Mouse (Mus musculus): ENCODE data around the gene Phkb. TPM values are rescaled to one million over a fixed set of nuclear protein-coding genes. Genes with fewer than 3 reads are reported as not detected.

Phkb gene
- total RNA-seq, 2 experiments from 2014 or later: 29.1 to 31.4 TPM

DNA sequence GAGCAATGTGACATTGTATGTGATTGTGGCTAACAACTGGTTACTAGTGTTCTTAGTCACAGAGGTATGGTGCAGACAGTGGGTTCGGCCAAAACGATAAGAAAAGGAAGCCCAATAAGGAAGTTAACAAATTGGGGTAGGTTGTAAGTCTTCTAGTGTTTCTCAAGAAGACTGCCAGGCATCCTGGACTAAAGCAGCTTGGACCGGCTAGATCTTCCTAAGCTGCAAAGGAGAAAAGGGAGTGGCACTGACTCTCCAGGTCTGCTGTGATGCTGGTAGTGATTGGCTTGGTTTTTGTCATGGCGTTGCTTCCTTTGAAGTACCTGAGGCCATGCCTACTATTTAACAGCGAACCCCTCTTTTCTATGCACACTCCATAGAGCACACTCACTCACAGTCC is 95.4 kb downstream of the Phkb start:
- DNase-seq (ENCODE audit: low spot score in 2 of 2): no peak

GRCm38 (mm10) chr8:85937343-85937742 is 96.6 kb downstream of the Phkb start:
- no peak for DNase-seq (ENCODE audit: low spot score in 2 of 2)

- no peak for DNase-seq (ENCODE audit: low spot score in 2 of 2)
These were observed 104.1 kb downstream of the Phkb start for GRCm38 (mm10) chr8:85944820-85945219.

DNA sequence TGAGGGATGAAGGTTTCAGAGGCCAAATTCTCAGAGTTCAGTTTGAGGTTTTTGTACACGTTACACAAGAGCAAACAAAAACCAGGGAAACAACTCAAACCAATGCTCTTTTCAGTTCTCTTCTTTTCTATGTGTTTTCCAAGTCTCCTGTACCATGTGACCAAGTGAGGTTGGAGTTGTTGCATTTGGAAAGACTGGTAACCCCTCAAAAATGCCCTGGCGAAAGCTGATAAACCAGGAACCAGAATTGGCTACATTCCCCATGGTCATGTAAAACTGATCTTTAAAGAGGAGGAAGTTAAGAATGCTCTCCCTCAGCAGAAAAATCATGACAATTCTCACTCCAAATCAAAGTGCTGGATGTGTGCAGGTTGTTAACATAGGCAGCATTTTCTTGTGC is 117.6 kb downstream of the Phkb start:
- DNase-seq (ENCODE audit: low spot score in 2 of 2): no peak

- DNase-seq (ENCODE audit: low spot score in 2 of 2): no peak
These were observed 119.1 kb downstream of the Phkb start for GRCm38 (mm10) chr8:85959880-85960279.

GRCm38 (mm10) chr8:85977588-85978077 is 136.9 kb downstream of the Phkb start:
- no peak for DNase-seq (ENCODE audit: low spot score in 2 of 2)

DNA sequence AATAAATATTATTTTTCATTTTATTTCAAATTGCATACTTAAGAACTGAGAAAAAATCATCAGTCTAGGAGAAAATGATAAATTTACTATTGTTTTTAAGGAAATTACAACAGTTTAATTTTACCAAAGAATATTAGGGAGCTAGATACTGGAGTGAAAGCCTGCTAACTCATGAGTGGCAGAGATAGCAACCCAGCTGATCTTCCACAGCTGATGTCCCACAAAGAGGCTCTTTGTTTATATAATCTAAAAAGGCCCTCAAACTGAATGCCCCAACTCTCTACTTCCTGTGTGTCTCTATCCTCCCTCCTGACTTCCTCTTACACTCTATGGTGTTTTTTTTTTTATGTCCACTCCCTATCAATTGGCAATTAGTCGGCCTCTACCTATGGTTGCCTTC is 152.2 kb downstream of the Phkb start:
- no peak for DNase-seq (ENCODE audit: low spot score in 2 of 2)

GRCm38 (mm10) chr8:85993661-85994060 is 152.9 kb downstream of the Phkb start:
- DNase-seq (ENCODE audit: low spot score in 2 of 2): no peak

GRCm38 (mm10) chr8:85995971-85996370 is 155.2 kb downstream of the Phkb start:
- no peak for DNase-seq (ENCODE audit: low spot score in 2 of 2)

GRCm38 (mm10) chr8:86006485-86006884 is 165.7 kb downstream of the Phkb start:
- no peak for DNase-seq (ENCODE audit: low spot score in 2 of 2)

- DNase-seq (ENCODE audit: low spot score in 2 of 2): no peak
These were observed 176.0 kb downstream of the Phkb start for GRCm38 (mm10) chr8:86016806-86017205.

DNA sequence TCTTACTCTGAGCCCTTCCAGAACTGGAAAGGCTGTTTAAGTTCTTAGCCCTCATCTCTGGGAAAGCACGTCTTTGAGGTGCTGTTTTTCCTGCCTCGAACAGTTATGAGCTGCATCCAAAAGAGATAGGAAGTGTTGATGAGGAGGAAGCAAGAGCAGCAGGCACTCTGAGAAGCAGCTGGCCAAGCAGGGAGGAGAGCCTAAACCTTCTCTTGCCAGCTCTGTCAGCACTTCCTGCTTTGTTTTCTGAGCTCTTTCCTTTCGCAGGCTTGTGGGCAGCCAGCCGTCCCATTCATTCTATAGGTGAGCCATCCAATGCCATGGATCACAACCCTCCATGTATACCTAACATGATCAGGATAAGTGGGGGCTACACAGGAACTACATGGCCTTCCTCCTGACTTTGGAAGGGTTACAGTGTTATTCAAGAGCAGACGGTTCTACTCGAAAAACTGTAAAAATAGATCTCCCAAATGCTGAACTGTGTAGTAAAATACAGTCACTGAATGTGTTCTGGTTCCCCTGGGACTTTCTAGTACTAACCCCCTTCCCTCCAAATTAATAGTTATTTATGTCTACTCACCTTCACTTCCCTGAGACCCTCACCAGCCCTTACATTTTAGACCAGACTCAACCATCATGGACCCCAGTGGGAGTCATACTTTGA is 188.0 kb downstream of the Phkb start:
- peak; percentile 56 to 77 for DNase-seq (ENCODE audit: low spot score in 2 of 2)

DNA sequence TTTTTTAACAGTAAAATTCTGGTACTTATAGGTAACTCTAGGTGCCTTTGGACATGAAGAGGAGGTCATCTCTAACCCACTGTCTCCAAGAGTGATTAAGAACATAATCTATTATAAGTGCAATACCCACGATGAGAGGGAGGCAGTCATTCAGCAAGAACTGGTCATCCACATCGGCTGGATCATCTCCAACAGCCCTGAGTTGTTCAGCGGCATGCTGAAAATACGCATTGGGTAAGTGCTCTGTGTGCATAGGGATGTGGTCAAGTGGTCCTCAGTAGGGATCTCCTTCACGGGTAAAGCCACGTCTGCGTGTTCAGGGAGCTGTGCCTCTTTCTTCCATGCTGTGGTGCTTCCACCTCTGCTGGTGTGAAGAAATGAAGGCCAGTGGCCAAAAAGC is 188.7 kb downstream of the Phkb start:
- no peak for DNase-seq (ENCODE audit: low spot score in 2 of 2)

GRCm38 (mm10) chr8:86034662-86035365 is 194.1 kb downstream of the Phkb start:
- DNase-seq (ENCODE audit: low spot score in 2 of 2): no peak

DNA sequence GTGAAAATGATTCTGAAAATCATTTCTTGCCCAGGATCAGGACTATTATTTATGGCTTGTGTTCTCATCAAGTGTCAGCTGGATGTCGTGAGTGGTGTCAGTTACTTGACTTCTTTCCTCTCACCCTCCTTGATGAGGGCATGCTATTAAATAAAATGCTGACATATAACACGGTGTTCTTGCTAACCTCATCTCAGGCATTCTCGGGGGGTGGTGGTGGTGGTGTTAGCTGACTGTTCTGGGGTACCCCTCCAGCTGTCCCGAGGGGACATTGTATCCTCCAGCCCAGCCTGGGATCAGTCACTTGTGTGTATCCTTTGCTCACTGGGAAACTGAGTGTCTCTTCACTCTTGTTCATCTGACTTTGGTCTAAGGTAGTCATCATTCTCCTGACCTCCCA is 194.6 kb downstream of the Phkb start:
- DNase-seq (ENCODE audit: low spot score in 2 of 2): no peak

DNA sequence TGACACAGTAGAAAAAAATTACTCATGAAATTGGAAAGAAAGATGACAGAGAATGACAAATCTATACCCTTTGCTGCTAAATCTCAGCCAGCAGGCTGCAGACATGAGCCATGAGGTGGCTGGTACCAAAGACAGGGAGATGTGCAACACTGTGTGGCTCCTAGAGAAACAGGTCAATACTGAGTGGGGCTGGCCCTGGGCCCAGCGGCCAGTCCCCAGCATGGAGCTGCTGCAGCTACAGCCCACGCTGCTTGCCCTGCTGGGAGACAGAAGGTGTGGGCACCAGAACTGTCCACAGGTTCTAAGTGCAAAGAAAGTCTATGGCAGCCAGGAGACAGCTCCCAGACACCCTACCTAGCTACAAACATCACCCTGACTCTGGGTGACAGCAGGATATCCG is 197.7 kb downstream of the Phkb start:
- DNase-seq (ENCODE audit: low spot score in 2 of 2): no peak

DNA sequence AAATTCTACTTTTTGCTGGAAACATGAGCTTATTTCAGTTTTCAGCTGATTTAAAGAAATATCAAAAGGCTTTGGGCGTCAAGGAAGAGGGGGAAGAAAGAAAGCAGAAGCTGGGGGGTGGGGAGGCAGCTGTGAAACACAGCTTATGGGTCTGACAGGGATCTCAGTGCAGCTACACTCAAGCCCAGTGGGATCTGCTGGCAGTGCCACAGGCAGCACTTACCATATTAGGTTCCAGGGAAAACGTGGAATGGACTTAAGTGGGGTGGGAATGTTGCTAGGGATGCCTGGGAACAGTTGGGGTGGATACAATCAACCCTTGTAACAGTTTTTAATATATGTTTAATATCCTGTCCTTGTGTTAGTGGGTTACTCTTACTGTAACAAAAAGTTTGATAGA is 201.3 kb downstream of the Phkb start:
- DNase-seq (ENCODE audit: low spot score in 2 of 2): no peak

- no peak for DNase-seq (ENCODE audit: low spot score in 2 of 2)
These were observed 210.1 kb downstream of the Phkb start for GRCm38 (mm10) chr8:86050882-86051281.

DNA sequence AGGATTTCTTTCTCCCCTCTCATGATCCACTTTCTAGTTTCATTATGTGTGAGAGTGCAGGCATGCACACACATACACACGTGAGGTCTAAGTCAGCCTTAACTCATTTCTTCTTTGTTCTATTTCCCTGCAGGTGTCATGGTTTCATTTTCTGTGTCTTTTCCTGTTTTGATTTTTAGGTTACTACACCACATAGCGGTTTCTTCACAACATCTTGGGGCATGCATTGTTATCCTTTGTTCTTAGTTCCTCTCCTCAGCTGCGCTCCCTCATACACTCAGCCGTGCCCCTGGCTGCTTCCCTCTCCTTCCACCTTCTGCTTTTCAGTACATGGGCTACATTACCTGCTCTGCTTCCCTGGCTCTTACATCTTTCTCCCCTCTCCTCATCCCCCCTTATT is 211.2 kb downstream of the Phkb start:
- no peak for DNase-seq (ENCODE audit: low spot score in 2 of 2)

- no peak for DNase-seq (ENCODE audit: low spot score in 2 of 2)
These were observed 217.9 kb downstream of the Phkb start for GRCm38 (mm10) chr8:86058618-86059017.

DNA sequence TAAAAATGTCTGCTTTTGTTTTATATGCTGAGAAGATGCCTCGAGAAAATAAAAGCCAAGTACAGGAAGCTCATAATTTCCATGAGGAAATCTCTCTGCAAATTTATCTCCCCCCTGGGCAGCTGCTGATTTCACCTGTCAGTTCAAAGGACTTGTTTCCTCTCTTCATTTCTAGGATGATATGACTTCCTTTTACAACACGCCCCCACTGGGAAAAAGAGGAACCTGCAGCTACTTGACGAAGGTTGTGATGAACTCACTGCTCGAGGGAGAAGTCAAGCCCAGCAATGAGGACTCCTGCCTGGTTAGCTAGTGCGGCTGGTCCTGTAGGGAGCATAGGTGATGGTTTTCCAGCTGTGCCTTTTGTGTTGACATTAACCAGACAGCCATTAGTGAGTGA is 218.4 kb downstream of the Phkb start:
- no peak for DNase-seq (ENCODE audit: low spot score in 2 of 2)

GRCm38 (mm10) chr8:86063411-86063810 is 222.7 kb downstream of the Phkb start:
- DNase-seq (ENCODE audit: low spot score in 2 of 2): peak in 1 of 2 experiments; percentile 32

DNA sequence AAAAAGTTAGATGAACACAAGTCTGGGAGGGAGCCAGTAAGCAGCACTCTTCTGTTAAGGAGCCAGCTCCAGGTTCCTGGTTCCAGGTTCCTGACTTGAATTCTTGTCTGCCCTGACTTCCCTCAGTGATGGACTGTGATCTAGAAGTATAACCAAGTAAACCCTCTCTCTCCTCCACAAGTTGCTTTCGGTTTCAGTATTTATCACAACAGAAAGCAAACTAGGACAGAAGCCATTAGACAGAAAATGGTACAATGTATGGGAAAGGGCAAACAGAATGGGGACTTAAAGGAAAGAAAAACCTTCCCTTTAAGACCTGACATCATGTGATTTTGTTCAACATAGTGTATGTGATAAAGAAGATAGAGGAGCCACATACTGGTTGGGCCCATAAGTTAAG is 238.7 kb downstream of the Phkb start:
- no peak for DNase-seq (ENCODE audit: low spot score in 2 of 2)
